Mouse (Mus musculus) skeletal muscle tissue, adult 2 months (tissue): ENCODE data around the gene Fam126a.

Experiments used
- DNase-seq: peaks from one replicate; pipeline ENCODE4 v3.0.0-alpha.2; 2012; ENCODE audit warnings: low read depth, low spot score

Gene Fam126a

GRCm38 (mm10) chr5:24030579-24030969 lies at the start of gene Fam126a:
TSS of gene Fam126a (minus strand) at chr5:24030690.
- peak; percentile 96 for DNase-seq

GRCm38 (mm10) chr5:24078420-24079179 lies 48.1 kb upstream of the Fam126a start:
- DNase-seq, result no peak

- DNase-seq, result no peak
Observed at GRCm38 (mm10) chr5:24077739-24078306, 47.3 kb upstream of the Fam126a start.

- DNase-seq, result peak; percentile 54
Observed at GRCm38 (mm10) chr5:24076986-24077718, 46.7 kb upstream of the Fam126a start.

- no peak for DNase-seq
Observed at GRCm38 (mm10) chr5:24072031-24072430, 41.5 kb upstream of the Fam126a start.

GRCm38 (mm10) chr5:24068955-24069354 lies 38.5 kb upstream of the Fam126a start:
- no peak for DNase-seq

- no peak for DNase-seq
Observed at GRCm38 (mm10) chr5:24063545-24063944, 33.1 kb upstream of the Fam126a start.

GRCm38 (mm10) chr5:24063034-24063433 lies 32.5 kb upstream of the Fam126a start:
- DNase-seq, result no peak

GRCm38 (mm10) chr5:24060949-24061348 lies 30.5 kb upstream of the Fam126a start:
- no peak for DNase-seq

GRCm38 (mm10) chr5:24057592-24057991 lies 27.1 kb upstream of the Fam126a start:
- no peak for DNase-seq

- no peak for DNase-seq
Observed at GRCm38 (mm10) chr5:24056865-24057264, 26.4 kb upstream of the Fam126a start.

GRCm38 (mm10) chr5:24054382-24054781 lies 23.9 kb upstream of the Fam126a start:
- DNase-seq, result no peak

GRCm38 (mm10) chr5:24053245-24054190 lies 23.0 kb upstream of the Fam126a start:
- peak; percentile 37 for DNase-seq

GRCm38 (mm10) chr5:24051755-24052675 lies 21.5 kb upstream of the Fam126a start:
- no peak for DNase-seq

GRCm38 (mm10) chr5:24047821-24048220 lies 17.3 kb upstream of the Fam126a start:
- no peak for DNase-seq

- no peak for DNase-seq
Observed at GRCm38 (mm10) chr5:24047001-24047400, 16.5 kb upstream of the Fam126a start.

- no peak for DNase-seq
Observed at GRCm38 (mm10) chr5:24045998-24046631, 15.6 kb upstream of the Fam126a start.

GRCm38 (mm10) chr5:24044387-24044786 lies 13.9 kb upstream of the Fam126a start:
- no peak for DNase-seq

GRCm38 (mm10) chr5:24043367-24043766 lies 12.9 kb upstream of the Fam126a start:
- no peak for DNase-seq

GRCm38 (mm10) chr5:24041341-24041852 lies 10.9 kb upstream of the Fam126a start:
- DNase-seq, result no peak
